Mouse (Mus musculus): ENCODE results near the gene Ankrd35.
"Not testable (repeated sequence)": the region's sequence is repeated elsewhere in the genome, so short reads cannot be mapped to it uniquely, and the experiment has no call there.

Ankrd35 gene

DNA sequence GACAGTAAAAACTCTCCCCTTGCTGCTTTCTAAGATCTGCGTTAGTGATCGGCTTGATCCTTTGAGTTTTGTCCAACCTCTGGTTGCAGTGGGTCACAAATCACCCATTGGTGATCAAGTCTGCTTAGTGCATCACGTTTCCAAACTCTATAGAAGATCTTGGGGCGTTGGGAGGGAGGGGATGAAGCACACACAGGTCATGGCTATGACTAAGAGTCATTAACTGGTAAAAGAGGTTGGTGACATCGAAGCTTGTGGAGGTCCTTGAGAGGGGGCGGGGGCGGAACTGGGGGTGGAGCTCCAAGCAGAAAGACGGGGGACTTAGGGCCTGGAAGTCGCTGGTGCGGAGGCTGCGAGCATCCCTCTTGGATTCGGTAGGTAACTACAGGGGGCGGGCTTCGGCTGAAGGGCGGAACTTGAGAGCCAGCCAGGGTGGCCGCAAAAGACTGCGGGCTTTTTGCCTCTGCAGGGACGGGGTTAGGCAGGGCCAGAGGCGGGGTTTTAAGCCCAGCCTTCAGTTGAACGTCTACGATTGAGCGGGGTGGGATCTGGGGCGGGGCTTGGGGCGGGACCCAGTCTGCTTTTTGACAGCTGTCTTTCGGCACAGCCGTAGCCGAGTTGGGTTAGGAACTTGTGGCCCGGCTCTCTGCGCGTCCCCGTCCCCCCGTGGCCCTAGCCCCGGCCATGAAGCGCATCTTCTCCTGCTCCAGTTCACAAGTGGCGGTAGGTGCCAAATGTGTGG lies at the start of gene Ankrd35:
Gene Ankrd35, plus strand, starts transcription at position 405 of the 742 bp plus-strand sequence.
- DNase-seq (ENCODE audit: low spot score in 2 of 2) = peak; percentile 32 to 64

DNA sequence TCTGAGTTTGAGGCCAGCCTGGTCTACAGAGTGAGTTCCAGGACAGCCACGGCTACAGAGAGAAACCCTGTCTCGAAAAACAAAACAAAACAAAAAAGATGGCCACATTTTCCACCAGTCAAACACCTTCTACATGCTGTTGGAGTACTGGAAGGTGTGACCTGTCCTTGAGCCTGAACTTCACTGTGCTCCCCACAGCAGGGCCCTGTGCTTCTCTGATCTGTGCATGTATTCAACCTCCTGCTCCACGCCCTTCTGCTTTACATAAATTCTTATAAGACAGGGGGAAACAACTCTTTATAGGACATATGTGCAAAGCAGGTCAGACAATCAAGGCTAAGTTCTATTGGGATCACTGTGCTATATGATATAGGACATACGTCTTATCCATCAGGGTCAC lies 46.7 kb upstream of the Ankrd35 start:
- no peak for DNase-seq (ENCODE audit: low spot score in 2 of 2)

DNA sequence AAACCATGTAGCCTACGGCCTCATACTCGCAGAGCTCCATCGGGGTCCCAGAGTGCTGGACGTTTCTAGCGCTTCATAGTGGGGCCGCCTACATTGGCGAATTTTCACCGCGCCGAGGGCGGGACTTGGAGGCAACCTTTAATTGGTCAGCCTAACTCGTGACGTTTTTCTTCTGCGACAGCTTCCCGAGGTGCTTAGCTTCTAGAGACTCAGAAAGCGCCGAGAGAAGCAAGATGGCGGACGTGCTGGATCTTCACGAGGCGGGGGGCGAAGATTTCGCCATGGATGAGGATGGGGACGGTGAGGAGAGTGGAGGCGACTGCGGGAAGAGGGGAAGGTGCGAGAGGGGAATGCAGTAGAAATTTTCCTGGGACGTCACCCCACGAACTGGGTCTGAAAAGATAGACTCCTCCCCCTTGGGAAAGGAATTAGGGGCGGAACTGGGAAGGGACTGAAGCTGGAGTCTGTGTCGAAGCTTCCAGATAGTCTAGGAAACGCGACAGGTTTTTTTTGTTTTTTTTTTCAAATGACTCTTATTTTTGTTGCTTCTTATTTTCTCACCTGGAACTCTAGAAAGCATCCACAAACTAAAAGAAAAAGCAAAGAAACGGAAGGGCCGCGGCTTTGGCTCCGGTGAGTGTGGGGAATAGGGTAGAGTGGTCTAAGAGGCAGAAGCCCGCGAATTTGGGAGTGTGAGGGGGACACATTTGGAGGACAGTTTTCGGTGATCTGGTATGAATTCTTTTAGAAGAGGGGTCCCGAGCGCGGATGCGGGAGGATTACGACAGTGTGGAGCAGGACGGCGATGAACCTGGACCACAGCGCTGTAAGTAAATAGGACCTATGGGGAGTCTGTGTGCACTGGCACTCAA lies 40.0 kb upstream of the Ankrd35 start, which contains the start of gene Rbm8a:
Gene Rbm8a, plus strand, starts transcription at position 205 of the 872 bp plus-strand sequence.
- peak; percentile 85 to 93 for DNase-seq (ENCODE audit: low spot score in 2 of 2)

DNA sequence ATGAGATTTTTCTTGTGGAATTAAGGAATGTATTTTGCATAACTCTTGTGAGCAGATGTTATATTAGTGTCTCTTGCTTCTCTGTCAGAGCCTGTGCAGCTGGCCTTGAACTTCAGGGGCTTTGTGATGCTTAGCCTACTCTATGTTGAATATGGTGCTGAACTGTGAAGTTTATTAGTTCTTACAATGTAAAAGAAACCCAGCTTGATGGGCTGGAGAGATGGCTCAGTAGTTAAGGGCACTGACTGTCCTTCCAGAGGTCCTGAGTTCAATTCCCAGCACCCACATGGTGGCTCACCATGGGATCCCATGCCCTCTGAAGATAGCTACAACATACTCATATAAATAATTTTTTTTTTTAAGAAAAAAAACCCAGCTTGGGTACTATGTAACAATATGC lies 37.9 kb upstream of the Ankrd35 start:
- no peak for DNase-seq (ENCODE audit: low spot score in 2 of 2)

DNA sequence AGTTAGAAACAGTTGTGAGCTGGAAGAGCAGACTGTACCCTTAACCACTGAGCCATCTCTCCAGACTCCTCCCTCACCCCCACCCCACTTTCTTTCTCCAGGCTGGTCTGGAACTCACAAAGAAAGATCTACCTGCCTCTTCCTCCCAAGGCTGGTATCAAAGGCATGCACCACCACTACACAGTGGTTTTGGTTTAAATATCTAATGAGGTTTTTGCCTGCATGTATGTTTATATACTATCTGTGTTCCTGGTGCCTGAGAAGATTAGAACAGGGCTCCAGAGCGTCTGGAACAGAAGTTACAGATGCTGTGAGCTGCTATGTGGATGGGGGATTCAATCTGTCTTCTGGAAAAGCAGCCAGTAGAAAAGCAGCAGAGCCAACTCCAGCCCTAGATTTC lies 35.9 kb upstream of the Ankrd35 start:
- DNase-seq (ENCODE audit: low spot score in 2 of 2) = no peak

DNA sequence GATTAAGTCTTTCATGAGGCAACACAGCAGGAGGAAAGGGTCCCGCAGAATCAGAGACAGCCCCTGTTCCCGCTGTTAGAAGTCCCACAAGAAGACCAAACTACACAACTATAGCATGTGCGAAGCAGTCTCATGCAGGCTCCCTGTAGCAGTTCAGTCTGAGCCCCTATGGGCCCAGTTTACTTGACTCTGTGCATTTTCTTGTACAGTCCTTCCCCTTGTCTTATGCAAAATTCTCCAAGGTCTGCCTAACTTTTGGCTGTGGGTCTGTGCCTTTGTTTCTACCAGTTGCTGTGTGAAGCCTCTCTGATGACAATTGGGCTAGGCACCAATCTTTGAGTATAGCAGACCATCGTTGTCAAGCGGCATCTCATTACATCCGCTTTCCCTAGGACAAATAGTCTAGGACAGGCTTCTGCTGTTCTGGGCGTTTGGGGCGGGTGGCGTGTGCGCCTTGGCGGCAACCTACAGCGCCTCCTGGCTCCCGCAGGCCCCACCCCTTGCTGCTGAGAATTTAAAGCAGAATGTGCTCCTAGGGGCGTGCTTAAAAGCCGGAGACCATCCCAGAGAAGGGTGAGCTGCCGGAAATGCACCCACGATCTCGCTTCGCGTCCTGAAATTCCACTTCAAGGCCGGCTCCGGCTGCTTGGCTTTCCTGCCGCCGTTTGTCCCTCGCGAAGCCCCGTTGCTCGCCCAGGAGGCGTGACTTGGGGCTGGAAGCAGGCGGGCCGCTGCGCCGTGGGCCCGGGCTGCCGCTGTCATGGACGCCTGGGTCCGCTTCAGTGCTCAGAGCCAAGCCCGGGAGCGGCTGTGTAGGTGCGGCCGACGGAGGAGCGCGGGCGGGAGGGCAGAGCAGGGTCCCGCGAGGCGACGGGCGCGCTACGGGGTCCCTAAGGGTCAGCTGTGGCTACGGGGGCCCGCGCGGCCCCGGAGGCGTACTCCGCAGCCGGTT lies 34.7 kb upstream of the Ankrd35 start, which contains the start of the genes Pex11b and Gm42957:
Gene Pex11b, plus strand, starts transcription at position 449 of the 952 bp plus-strand sequence.
Gene Gm42957, plus strand, starts transcription at position 547 of the 952 bp plus-strand sequence.
- peak; percentile 58 to 73 for DNase-seq (ENCODE audit: low spot score in 2 of 2)

DNA sequence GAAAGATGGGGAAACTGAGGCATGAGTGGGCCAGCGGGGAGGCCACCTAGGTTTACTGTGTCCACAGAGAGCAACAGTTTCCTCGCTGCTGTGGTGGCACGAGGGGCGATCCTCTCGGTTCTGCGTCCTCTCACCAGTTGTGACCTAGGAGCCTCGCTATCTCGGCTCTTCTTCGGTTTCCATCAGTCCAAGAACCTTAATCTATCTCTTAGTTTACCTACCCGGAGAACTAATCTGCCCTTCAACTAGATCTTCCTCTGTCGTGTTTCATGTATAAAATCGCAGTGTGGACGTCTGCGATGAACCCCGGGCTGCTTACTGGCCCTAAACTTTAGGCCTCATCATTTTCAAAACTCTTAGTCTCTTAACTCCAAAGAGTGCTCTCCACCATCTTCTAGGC lies 34.0 kb upstream of the Ankrd35 start:
- DNase-seq (ENCODE audit: low spot score in 2 of 2) = no peak

DNA sequence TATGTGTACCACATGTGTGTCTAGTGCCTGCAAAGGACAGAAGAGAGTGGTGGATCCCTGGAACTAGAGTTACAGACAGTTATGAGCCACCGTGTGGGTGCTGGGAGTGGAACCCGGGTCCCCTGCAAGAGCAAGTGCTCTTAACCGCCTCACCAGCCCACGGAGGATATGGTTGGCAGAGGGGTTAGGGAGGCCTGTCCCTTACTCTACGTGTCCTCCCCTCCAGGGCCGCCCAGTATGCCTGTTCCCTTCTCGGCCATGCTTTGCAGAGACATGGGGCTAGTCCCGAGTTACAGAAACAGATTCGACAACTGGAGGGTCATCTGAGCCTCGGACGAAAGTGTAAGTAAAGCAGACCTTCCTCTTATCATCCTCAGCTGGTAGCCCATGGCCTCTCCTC lies 33.5 kb upstream of the Ankrd35 start:
- no peak for DNase-seq (ENCODE audit: low spot score in 2 of 2)

DNA sequence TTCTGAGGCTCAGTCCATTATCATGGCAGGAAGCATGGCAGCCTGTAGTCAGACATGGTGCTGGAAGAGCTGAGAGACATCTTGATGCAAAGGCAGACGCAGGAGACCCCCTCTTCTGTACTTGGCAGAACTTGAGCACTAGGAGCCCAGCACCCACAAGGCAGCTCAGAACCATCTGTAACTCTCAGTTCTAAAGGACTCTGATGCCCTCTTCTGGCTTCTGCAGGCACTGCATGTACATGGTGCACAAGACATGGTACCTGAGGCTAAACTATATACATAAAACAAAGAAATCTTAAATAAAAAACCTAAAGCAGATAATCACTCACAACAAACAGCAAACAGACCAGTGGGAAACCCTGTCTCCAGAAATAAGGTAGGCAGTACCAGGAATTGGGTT lies 30.7 kb upstream of the Ankrd35 start:
- DNase-seq (ENCODE audit: low spot score in 2 of 2) = peak; percentile 46 to 61

DNA sequence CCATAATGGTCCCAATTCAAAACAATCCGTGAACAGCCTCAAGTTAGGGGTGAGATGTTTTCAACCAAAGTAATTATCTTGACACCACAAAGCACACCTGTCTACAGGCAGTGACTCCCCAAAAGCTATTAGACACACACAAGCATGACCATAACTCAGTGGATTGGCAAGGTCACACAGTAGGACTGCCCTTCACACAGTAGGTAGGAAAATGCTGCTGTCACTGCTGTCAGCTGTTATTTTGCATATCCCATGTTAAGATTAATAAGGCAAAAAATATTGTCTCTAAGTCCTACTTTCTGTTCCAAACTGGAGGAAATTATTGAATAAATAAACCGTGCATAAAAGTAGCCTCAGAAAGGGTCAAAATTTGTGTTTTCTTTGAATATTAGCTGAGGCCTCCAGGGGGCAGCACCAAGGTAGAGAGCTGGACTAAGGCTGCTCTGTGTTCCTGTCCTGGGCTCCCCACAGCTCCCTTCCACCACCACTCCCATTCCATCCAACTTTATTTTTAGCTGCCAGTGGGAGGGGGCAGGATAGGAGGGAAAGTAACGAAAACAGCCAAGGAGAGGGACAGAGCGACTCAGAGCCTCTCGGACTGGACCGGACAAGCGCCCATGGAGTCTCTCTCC lies 24.8 kb upstream of the Ankrd35 start, which contains the start of gene Itga10:
Gene Itga10, plus strand, starts transcription at position 567 of the 632 bp plus-strand sequence.
- DNase-seq (ENCODE audit: low spot score in 2 of 2) = no peak

DNA sequence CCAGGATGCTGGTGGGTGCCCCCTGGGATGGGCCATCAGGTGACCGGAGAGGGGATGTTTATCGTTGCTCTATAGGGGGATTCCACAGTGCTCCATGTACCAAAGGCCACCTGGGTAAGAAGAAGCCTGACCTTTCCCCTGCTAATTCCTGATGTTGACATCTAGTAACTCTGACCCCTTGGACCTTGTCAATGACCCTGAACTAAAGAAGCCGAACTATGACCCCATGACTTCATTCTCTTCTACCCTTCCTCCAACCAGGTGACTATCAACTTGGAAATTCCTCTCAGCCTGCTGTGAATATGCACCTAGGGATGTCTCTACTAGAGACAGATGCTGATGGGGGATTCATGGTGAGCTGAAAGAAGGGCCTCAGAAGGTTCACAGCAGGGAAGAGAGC lies 22.6 kb upstream of the Ankrd35 start:
- no peak for DNase-seq (ENCODE audit: low spot score in 2 of 2)

DNA sequence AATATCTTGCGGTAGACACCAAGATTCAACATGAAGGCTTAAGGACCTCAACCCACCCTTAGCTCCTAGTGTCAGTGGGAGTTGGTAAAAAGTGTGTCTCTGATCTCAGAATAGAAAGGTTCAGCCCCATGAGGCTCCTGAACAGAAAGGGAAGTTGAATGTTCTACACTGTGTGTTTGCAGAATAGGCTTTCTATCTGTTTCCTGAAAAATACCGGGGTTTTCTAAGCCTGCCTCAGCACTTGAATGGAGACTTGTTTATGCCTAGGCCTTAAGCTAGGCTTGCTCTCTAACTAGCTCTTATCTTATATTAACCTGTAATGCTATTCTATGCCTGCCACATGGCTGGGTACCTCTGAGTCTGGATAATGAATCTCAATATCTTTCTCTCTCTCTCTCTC lies 9.0 kb upstream of the Ankrd35 start:
- DNase-seq (ENCODE audit: low spot score in 2 of 2) = no peak

DNA sequence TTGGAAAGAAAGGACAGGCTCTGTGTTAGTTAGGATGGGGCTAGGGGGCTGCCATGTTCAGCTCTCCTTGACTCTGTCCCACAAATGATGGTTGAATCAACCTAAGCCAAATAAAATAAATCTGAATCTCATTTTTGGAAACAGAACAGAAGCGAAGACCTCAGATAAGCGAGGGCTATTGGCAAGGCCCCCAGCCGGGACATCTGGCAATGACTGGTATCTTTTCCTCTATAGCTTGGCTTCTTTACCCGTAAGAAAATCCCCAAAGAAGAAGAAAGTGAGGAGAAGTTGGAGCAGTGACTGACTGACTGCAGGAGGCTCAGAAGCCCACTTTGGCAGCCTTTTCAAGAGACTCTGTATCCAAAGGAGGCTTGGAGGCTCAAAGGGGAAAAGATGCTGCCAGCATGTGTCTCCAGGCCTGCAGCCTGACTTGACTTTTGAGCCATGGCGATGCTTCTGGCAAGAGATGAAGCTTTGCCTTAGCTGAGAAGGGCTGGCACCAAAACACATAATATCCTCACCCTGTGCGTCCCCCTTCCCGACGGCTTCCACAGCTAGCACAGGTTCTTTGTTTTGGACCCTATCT lies 7.1 kb upstream of the Ankrd35 start:
- DNase-seq (ENCODE audit: low spot score in 2 of 2) = no peak

DNA sequence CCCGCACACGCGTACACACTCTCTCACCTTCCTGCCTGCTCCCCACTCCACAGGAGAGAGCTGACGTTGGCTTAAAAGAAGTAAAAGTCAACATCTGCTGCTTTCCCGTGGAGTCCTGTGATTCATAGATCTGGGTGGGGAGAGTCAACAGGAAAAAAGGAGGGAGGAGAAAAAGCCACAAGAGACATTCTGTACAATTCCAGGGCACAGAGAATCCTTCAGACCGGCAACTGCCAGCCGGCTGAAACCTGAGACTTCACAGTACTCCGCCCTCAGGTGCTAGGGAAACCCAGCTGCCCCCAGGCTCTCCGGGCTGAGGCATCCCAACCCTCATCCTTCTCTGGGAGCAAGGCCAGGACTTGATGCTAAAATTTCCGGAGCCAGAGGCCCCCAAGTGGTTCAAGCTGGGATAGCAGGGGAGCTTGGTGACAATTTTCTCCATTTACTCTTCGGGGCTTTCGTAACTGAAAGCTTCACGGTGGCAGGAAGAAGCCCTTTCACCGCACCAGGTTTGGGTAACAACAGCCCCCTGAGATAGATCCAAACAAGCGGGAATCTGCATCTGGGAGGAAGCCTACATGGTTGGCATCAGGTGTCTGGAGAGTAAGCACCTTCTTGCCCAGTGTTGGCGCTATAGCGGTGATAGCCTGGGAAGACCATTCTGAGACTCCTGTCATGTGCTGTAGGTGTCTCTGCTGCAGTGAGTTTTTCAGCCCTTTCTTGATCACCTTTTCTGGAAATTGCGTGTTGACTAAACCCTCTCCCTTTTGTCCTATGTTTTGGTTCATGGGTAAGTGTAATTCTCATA lies 6.3 kb upstream of the Ankrd35 start:
- peak; percentile 17 to 49 for DNase-seq (ENCODE audit: low spot score in 2 of 2)

DNA sequence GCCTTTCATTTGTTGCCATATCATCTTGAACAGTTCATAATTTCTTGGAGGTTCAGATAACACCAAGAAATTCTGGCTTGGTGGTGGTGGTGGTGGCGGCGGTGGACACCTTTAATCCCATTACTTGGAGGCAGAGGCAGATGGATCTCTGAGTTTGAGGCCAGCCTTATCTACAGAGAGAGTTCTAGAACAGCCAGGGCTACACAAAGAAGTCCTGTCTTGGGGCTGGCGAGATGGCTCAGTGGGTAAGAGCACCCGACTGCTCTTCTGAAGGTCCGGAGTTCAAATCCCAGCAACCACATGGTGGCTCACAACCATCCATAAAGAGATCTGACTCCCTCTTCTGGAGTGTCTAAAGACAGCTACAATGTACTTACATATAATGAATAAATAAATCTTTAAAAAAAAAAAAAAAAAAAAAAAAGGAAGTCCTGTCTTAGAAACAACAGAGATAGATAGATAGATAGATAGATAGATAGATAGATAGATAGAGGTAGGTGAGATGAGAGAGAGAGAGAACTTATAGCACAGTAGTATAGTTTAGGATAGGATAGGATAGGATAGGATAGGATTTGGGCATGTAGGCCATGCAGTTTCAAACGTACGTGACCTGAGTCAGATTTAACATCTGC lies 4.1 kb upstream of the Ankrd35 start:
- DNase-seq (ENCODE audit: low spot score in 2 of 2) = not testable (repeated sequence)

DNA sequence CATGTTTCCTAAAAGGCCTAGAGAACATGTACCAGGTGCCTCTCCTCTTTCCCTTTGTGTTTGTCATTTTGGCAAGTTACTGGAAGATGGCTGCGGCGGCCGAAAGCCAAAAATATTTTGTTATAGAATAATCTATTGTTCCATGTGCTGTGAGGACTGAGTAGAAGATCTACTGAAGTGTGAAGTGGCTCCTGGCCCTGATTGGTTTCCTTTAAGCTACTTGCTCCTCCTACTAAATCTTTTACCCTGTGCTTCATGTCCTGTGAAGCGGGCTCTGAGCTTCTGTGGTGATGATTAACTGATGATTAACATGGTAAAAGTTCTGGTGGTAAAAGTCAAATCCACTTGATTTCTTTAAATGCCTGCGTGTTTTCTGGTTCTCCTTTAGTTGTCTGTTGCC lies 3.0 kb upstream of the Ankrd35 start:
- no peak for DNase-seq (ENCODE audit: low spot score in 2 of 2)

DNA sequence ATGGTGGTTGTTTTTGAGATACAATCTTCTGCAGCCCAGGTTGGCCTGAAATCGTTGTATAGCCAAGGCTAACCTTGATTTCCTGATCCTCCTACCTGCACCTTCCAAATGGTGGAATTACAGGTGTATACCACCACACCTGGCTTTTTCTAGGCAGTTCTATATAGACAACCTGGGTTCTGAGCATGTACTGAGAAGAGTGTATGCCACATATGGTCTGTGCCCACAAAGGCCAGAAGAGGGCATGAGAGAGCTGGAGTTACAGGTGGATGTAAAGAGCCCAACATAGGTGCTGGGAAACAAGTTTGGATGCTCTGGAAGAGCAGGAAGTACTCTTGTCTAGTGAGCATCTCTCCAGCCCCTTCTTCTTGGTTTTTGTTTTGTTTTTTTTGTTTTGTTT lies 2.6 kb upstream of the Ankrd35 start:
- no peak for DNase-seq (ENCODE audit: low spot score in 2 of 2)

DNA sequence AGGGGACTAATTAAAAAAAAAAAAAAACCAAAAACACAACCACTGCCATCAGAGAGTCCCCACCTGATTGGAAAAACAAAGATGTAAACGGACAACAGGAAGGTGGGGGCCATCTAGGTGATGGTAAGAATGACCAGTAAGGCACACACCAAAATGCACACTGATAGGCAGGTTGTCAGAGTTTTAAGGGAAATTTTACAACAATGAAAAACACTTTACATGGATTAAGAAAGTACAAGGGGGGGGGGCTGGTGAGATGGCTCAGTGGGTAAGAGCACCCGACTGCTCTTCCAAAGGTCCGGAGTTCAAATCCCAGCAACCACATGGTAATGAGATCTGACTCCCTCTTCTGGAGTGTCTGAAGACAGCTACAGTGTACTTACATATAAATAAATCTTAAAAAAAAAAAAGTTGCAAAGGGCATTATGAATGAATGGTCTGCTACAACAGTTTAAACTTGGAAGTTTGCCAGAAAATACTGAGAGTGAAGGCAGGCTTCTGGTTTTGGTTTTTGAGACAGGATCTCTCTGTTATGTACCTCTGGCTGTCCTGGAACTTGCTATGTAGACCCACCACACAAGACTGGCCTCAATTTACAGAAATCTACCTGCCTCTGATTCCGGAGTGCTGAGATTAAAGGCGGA lies 1.4 kb upstream of the Ankrd35 start:
- no peak for DNase-seq (ENCODE audit: low spot score in 2 of 2)

DNA sequence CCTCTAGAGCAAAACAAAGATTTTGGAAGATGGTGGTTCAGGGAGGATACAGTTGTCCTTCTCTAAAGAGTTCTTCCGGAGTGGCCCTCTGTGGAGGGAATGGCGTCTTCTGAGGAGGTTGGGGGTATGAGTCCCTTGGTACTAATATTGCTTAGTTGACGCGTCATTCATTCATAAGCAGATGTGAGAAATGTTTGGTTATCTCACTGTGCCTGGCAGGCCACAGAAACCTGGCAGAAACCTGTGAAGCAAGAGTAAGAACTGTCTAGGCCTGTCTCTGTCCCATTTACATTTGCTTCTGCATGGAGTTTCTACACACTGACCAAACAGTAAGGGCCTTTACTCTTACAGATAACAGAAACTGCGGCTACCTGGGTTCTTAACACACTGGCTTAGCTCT lies 1.6 kb downstream of the Ankrd35 start:
- no peak for DNase-seq (ENCODE audit: low spot score in 2 of 2)
